15 mouse cellular contexts compared by ENCODE assay signal in the genomic region with DNA sequence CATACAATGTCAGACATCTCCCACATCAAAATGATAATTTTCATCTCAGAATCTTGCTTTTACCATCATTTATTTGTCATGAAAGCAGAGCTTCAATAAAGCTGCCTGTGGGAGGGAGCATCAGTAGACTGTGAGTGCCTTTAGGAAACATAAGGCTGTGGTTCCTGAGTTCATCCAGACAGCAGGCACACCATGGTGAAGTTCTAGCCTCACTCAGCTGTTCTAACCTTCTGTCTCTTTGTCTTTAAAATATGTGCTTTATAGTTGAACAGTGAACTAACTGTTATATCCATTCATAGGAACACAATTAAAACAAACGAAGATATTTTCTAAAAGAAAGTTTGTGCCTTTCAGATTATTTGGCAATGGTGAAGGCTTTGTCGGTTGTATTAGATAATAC.
"Had no signal": no experiment of that assay in that cellular context is flagged by ENCODE, and none has a peak within 500 bp of the region (broad histone marks: within the 10 kb centered on the region; RNA-seq: fewer than 3 reads in every experiment).

No protein-coding gene starts in this region.

- DNase-seq: kidney, adult 18-20 months; kidney, adult 9 months; kidney, postnatal 14 days; kidney, postnatal 4 days; liver, embryonic 13.5 days; lung, adult 2 months; lung, postnatal 14 days; lung, postnatal 4 days; retina, postnatal 1 day; right cerebral cortex, postnatal 25 days; thymus, adult 18-20 months; thymus, postnatal 36 days had no signal

- ATAC-seq: inflammation-experienced regulatory T-cells, adult 6 months; intestine, embryonic 16.5 days; midbrain, embryonic 16.5 days had no signal
